Mouse (Mus musculus) liver, embryonic 11.5 days (tissue): Measurements from ENCODE around the gene Fam216b. TPM values are rescaled to one million over a fixed set of nuclear protein-coding genes. Genes with fewer than 3 reads are reported as not detected.

ENCODE experiments used
- ATAC-seq: fragments of 200-750 bp; cut with Nextera tagmentation; replicated peaks from 2 replicates; pipeline ENCODE4 v1.8.0; 2017; ENCODE audit warnings: moderate number of reproducible peaks, mild to moderate bottlenecking, moderate TSS enrichment, moderate library complexity; ENCODE audit not compliant: low FRiP score
- DNase-seq: peaks from one replicate; pipeline ENCODE4 v3.0.0-alpha.2; 2017; ENCODE audit warnings: low spot score
- H3K27ac ChIP-seq: fragments of 300-500 bp; sonication (generic); 2 replicates; pipeline ENCODE4 v1.5.1; 2014; ENCODE audit warnings: mild to moderate bottlenecking, low read depth, low read length, control low read depth
- H3K27me3 ChIP-seq: fragments of 300-500 bp; sonication (generic); replicated peaks from 2 replicates; pipeline ENCODE4 v1.6.1; 2014; ENCODE audit warnings: low read length, mixed read lengths; ENCODE audit not compliant: control insufficient read depth, insufficient read depth
- H3K36me3 ChIP-seq: fragments of 300-500 bp; sonication (generic); 2 replicates; pipeline ENCODE4 v1.6.1; 2014; ENCODE audit warnings: mild to moderate bottlenecking, low read length, moderate library complexity, mixed read lengths; ENCODE audit not compliant: control insufficient read depth, insufficient read depth
- H3K4me1 ChIP-seq: fragments of 300-500 bp; sonication (generic); replicated peaks from 2 replicates; pipeline ENCODE4 v1.6.1; 2014; ENCODE audit warnings: low read length, mixed read lengths; ENCODE audit not compliant: control insufficient read depth, insufficient read depth
- H3K4me2 ChIP-seq: fragments of 300-500 bp; sonication (generic); 2 replicates; pipeline ENCODE4 v1.6.1; 2014; ENCODE audit warnings: mild to moderate bottlenecking, control low read depth, moderate library complexity
- H3K4me3 ChIP-seq: fragments of 300-500 bp; sonication (generic); 2 replicates; pipeline ENCODE4 v1.5.1; 2014; ENCODE audit warnings: low read depth, low read length, control low read depth
- H3K9ac ChIP-seq: fragments of 300-500 bp; sonication (generic); 2 replicates; pipeline ENCODE4 v1.6.1; 2014; ENCODE audit warnings: low read depth, low read length, control low read depth
- H3K9me3 ChIP-seq: fragments of 300-500 bp; sonication (generic); 2 replicates; pipeline ENCODE4 v1.6.1; 2016; ENCODE audit warnings: low read length, inconsistent platforms, mixed read lengths; ENCODE audit not compliant: control insufficient read depth
- WGBS: fragments of 180-500 bp; shearing (Covaris S2); extraction: QIAGEN DNeasy Blood & Tissue Kit; methylation state at CpG from one replicate; pipeline ENCODE4 v1.1.7; 2014; 5-methylcytosine and 5-hydroxymethylcytosine counted together
- polyA plus RNA-seq: library from polyadenylated mRNA; unstranded; fragments of >200 nt; fragmentation: Nextera tagmentation; extraction: Ambion mirVana; gene quantifications from 2 replicates; pipeline ENCODE4 v1.2.1, GENCODE M21; 2014

Fam216b gene
- polyA plus RNA-seq, 1 experiment from 2014 or later: not detected

- no peak overlapping the region for H3K9ac ChIP-seq
- no peak overlapping the region for H3K27ac ChIP-seq
- no peaks in the 10 kb centered on the region for H3K9me3 ChIP-seq
- no peaks in the 10 kb centered on the region for H3K36me3 ChIP-seq
- DNase-seq (no peak), ATAC-seq (no peak)
- H3K4me3 ChIP-seq: no peak overlapping the region
- no peaks in the 10 kb centered on the region for H3K4me1 ChIP-seq
- no peak overlapping the region for H3K4me2 ChIP-seq
- WGBS: 67% methylated on average over 7 of the region's 7 CpGs
- no peaks in the 10 kb centered on the region for H3K27me3 ChIP-seq
Observed at GRCm38 (mm10) chr14:78057362-78057761, 31.4 kb downstream of the Fam216b start.

- DNase-seq (no peak), ATAC-seq (no peak)
- no peak overlapping the region for H3K27ac ChIP-seq
- H3K4me1 ChIP-seq: no peaks in the 10 kb centered on the region
- H3K9me3 ChIP-seq: no peaks in the 10 kb centered on the region
- H3K27me3 ChIP-seq: no peaks in the 10 kb centered on the region
- WGBS: 68% methylated on average over 3 of the region's 3 CpGs
- H3K4me2 ChIP-seq: no peak overlapping the region
- no peaks in the 10 kb centered on the region for H3K36me3 ChIP-seq
- H3K9ac ChIP-seq: no peak overlapping the region
- H3K4me3 ChIP-seq: no peak overlapping the region
Observed at GRCm38 (mm10) chr14:78056371-78056770, 32.4 kb downstream of the Fam216b start.

GRCm38 (mm10) chr14:78048674-78049073, 40.1 kb downstream of the Fam216b start:
- Histone ChIP-seq H3K9me3 (no peaks in the 10 kb centered on the region), H3K4me3 (no peak overlapping the region), H3K4me2 (no peak overlapping the region), H3K4me1 (no peaks in the 10 kb centered on the region), H3K27ac (no peak overlapping the region), H3K9ac (no peak overlapping the region), H3K36me3 (no peaks in the 10 kb centered on the region), H3K27me3 (no peaks in the 10 kb centered on the region)
- ATAC-seq (no peak), DNase-seq (no peak)
- 88% methylated on average over 4 of the region's 4 CpGs for WGBS

GRCm38 (mm10) chr14:78048258-78048657, 40.5 kb downstream of the Fam216b start:
- DNase-seq: no peak
- Histone ChIP-seq H3K4me2 (no peak overlapping the region), H3K9ac (no peak overlapping the region), H3K4me1 (no peaks in the 10 kb centered on the region), H3K27ac (no peak overlapping the region), H3K27me3 (no peaks in the 10 kb centered on the region), H3K4me3 (no peak overlapping the region), H3K36me3 (no peaks in the 10 kb centered on the region), H3K9me3 (no peaks in the 10 kb centered on the region)
- no peak for ATAC-seq
- 90% methylated on average over 3 of the region's 3 CpGs for WGBS

- WGBS: 34% methylated on average over 2 of the region's 2 CpGs
- Histone ChIP-seq H3K9ac (no peak overlapping the region), H3K4me2 (no peak overlapping the region), H3K4me1 (no peaks in the 10 kb centered on the region), H3K9me3 (no peaks in the 10 kb centered on the region), H3K36me3 (no peaks in the 10 kb centered on the region), H3K4me3 (no peak overlapping the region), H3K27ac (no peak overlapping the region), H3K27me3 (no peaks in the 10 kb centered on the region)
- DNase-seq (no peak), ATAC-seq (no peak)
Observed at GRCm38 (mm10) chr14:78043079-78043478, 45.7 kb downstream of the Fam216b start.

GRCm38 (mm10) chr14:78041886-78042526, 46.8 kb downstream of the Fam216b start:
- H3K27me3 ChIP-seq: no peaks in the 10 kb centered on the region
- H3K4me1 ChIP-seq: no peaks in the 10 kb centered on the region
- no peak overlapping the region for H3K4me3 ChIP-seq
- no peak overlapping the region for H3K9ac ChIP-seq
- ATAC-seq (no peak), DNase-seq (no peak)
- WGBS: 75% methylated on average over 11 of the region's 11 CpGs
- no peak overlapping the region for H3K4me2 ChIP-seq
- no peak overlapping the region for H3K27ac ChIP-seq
- H3K9me3 ChIP-seq: no peaks in the 10 kb centered on the region
- no peaks in the 10 kb centered on the region for H3K36me3 ChIP-seq

- Histone ChIP-seq H3K9ac (no peak overlapping the region), H3K9me3 (no peaks in the 10 kb centered on the region), H3K4me1 (no peaks in the 10 kb centered on the region), H3K4me3 (no peak overlapping the region), H3K4me2 (no peak overlapping the region), H3K27me3 (no peaks in the 10 kb centered on the region), H3K27ac (no peak overlapping the region), H3K36me3 (no peaks in the 10 kb centered on the region)
- DNase-seq (no peak), ATAC-seq (no peak)
- WGBS: 84% methylated on average over 6 of the region's 6 CpGs
Observed at GRCm38 (mm10) chr14:78040643-78041042, 48.2 kb downstream of the Fam216b start.

GRCm38 (mm10) chr14:78038876-78039275, 49.9 kb downstream of the Fam216b start:
- DNase-seq (no peak), ATAC-seq (no peak)
- Histone ChIP-seq H3K27me3 (no peaks in the 10 kb centered on the region), H3K27ac (no peak overlapping the region), H3K4me1 (no peaks in the 10 kb centered on the region), H3K36me3 (no peaks in the 10 kb centered on the region), H3K4me3 (no peak overlapping the region), H3K4me2 (no peak overlapping the region), H3K9me3 (no peaks in the 10 kb centered on the region), H3K9ac (no peak overlapping the region)
- 79% methylated on average over 8 of the region's 8 CpGs for WGBS
